Mouse (Mus musculus) left cerebral cortex, adult 9 months (tissue): Measurements from ENCODE around the gene Gm45713.
"Not testable (repeated sequence)": the region's sequence is repeated elsewhere in the genome, so short reads cannot be mapped to it uniquely, and the experiment has no call there.

Experiments
- DNase-seq, 2 experiments: peaks; one replicate each; pipeline ENCODE4 v3.0.0; 2022; ENCODE audit warnings: low spot score in 2 of 2

Gm45713 gene

GRCm38 (mm10) chr7:45098541-45099240 lies 37.3 kb downstream of the Gm45713 start:
- DNase-seq: no peak

- no peak for DNase-seq
Measured at GRCm38 (mm10) chr7:45097479-45097878, 38.6 kb downstream of the Gm45713 start.

GRCm38 (mm10) chr7:45095965-45096364 lies 40.1 kb downstream of the Gm45713 start:
- DNase-seq: not testable (repeated sequence)

GRCm38 (mm10) chr7:45095367-45095766 lies 40.7 kb downstream of the Gm45713 start:
- DNase-seq: no peak

- no peak for DNase-seq
Measured at GRCm38 (mm10) chr7:45094121-45094520, 41.9 kb downstream of the Gm45713 start.

- no peak for DNase-seq
Measured at GRCm38 (mm10) chr7:45093516-45093905, 42.5 kb downstream of the Gm45713 start.

GRCm38 (mm10) chr7:45092828-45093515 lies 43.1 kb downstream of the Gm45713 start:
- DNase-seq: no peak

- DNase-seq: no peak
Measured at GRCm38 (mm10) chr7:45092048-45092447, 44.0 kb downstream of the Gm45713 start, which contains the start of gene Rcn3. Gene Rcn3 (minus strand): TSS chr7:45092221.

- no peak for DNase-seq
Measured at GRCm38 (mm10) chr7:45091001-45091990, 44.7 kb downstream of the Gm45713 start.

GRCm38 (mm10) chr7:45090251-45090977 lies 45.6 kb downstream of the Gm45713 start:
- no peak for DNase-seq

- DNase-seq: no peak
Measured at GRCm38 (mm10) chr7:45088597-45088996, 47.4 kb downstream of the Gm45713 start.

- DNase-seq: no peak
Measured at GRCm38 (mm10) chr7:45086084-45086483, 49.9 kb downstream of the Gm45713 start.

- no peak for DNase-seq
Measured at GRCm38 (mm10) chr7:45083300-45083890, 52.6 kb downstream of the Gm45713 start.

GRCm38 (mm10) chr7:45082401-45083299 lies 53.4 kb downstream of the Gm45713 start:
- DNase-seq: peak in 1 of 2 experiments; percentile 19

GRCm38 (mm10) chr7:45081016-45081415 lies 55.0 kb downstream of the Gm45713 start:
- DNase-seq: no peak

- peak in 1 of 2 experiments; percentile 93 for DNase-seq
Measured at GRCm38 (mm10) chr7:45079856-45080255, 56.2 kb downstream of the Gm45713 start.

GRCm38 (mm10) chr7:45078513-45078912 lies 57.5 kb downstream of the Gm45713 start:
- DNase-seq: peak in 1 of 2 experiments; percentile 62

GRCm38 (mm10) chr7:45077829-45078228 lies 58.2 kb downstream of the Gm45713 start:
- DNase-seq: no peak

- DNase-seq: no peak
Measured at GRCm38 (mm10) chr7:45077322-45077721, 58.7 kb downstream of the Gm45713 start.

GRCm38 (mm10) chr7:45076501-45076900 lies 59.5 kb downstream of the Gm45713 start:
- no peak for DNase-seq
